Mouse (Mus musculus) embryonic facial prominence, embryonic 13.5 days (tissue): ENCODE data around the gene Krt90. TPM values are rescaled to one million over a fixed set of nuclear protein-coding genes. Genes with fewer than 3 reads are reported as not detected.
A peak's percentile ranks its signal among the peaks of the same experiment; 100 is the strongest.
"Not testable (repeated sequence)": the region's sequence is repeated elsewhere in the genome, so short reads cannot be mapped to it uniquely, and the experiment has no call there.

ENCODE experiments used
- ATAC-seq: fragments of 200-750 bp; cut with Nextera tagmentation; 2 replicates; pipeline ENCODE4 v1.8.0; 2017; ENCODE audit warnings: low read depth; ENCODE audit not compliant: insufficient number of reproducible peaks, insufficient read depth, low FRiP score, low TSS enrichment
- H3K27ac ChIP-seq: fragments of 300-500 bp; sonication (generic); 2 replicates; pipeline ENCODE4 v1.5.1; 2015; ENCODE audit warnings: moderate library complexity, mild to moderate bottlenecking, inconsistent platforms
- H3K27me3 ChIP-seq: fragments of 300-500 bp; sonication (generic); 2 replicates; pipeline ENCODE4 v1.6.1; 2015; ENCODE audit warnings: mild to moderate bottlenecking, inconsistent platforms
- H3K36me3 ChIP-seq: fragments of 300-500 bp; sonication (generic); 2 replicates; pipeline ENCODE4 v1.6.1; 2015; ENCODE audit warnings: mild to moderate bottlenecking, inconsistent platforms
- H3K4me1 ChIP-seq: fragments of 300-500 bp; sonication (generic); 2 replicates; pipeline ENCODE4 v1.6.1; 2015; ENCODE audit warnings: inconsistent platforms
- H3K4me2 ChIP-seq: fragments of 300-500 bp; sonication (generic); 2 replicates; pipeline ENCODE4 v1.6.1; 2015; ENCODE audit warnings: moderate library complexity, mild to moderate bottlenecking, inconsistent platforms
- H3K4me3 ChIP-seq: fragments of 300-500 bp; sonication (generic); 2 replicates; pipeline ENCODE4 v1.5.1; 2015; ENCODE audit warnings: mild to moderate bottlenecking, inconsistent platforms
- H3K9ac ChIP-seq: fragments of 300-500 bp; sonication (generic); 2 replicates; pipeline ENCODE4 v1.6.1; 2015; ENCODE audit warnings: mild to moderate bottlenecking, inconsistent platforms
- H3K9me3 ChIP-seq: fragments of 300-500 bp; sonication (generic); 2 replicates; pipeline ENCODE4 v1.6.1; 2016; ENCODE audit warnings: inconsistent platforms
- WGBS: fragments of 180-500 bp; shearing (Covaris S2); methylation state at CpG from one replicate; pipeline ENCODE4 v1.1.7; 2015; ENCODE audit warnings: mixed read lengths; 5-methylcytosine and 5-hydroxymethylcytosine counted together
- polyA plus RNA-seq: library from polyadenylated mRNA; unstranded; fragments of >200 nt; fragmentation: Nextera tagmentation; extraction: Ambion mirVana; gene quantifications from 2 replicates; pipeline ENCODE4 v1.2.1, GENCODE M21; 2015

Gene Krt90
- polyA plus RNA-seq, 1 experiment from 2014 or later, result 0.15 TPM

DNA sequence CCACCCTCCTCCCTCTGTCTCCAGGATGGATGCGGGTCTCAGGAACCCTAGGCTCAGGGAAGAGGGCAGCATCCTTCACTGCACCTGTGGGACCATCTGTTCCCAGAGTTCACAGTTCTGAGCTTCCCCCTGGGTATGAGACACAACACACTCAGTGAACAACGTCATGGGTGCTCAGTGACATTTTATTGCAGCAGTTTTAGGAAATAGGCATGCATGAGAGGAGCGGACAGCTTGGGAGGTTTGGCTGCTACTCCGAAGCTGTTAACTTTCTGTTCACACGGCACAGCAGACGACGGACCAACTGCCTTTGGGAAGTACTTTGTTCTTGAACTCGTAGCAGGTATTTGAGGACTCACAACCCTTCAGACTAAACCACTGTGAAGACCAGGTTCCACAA lies 10.6 kb downstream of the Krt90 start:
- H3K27me3 ChIP-seq, result peaks cover 24% of the 10 kb centered on the region
- no peak for ATAC-seq
- no peak overlapping the region for H3K4me2 ChIP-seq
- no peak overlapping the region for H3K4me3 ChIP-seq
- no peaks in the 10 kb centered on the region for H3K9me3 ChIP-seq
- WGBS, result 77% methylated on average over 8 of the region's 8 CpGs
- peaks cover 11% of the 10 kb centered on the region for H3K4me1 ChIP-seq
- no peaks in the 10 kb centered on the region for H3K36me3 ChIP-seq
- H3K9ac ChIP-seq, result no peak overlapping the region
- H3K27ac ChIP-seq, result no peak overlapping the region

DNA sequence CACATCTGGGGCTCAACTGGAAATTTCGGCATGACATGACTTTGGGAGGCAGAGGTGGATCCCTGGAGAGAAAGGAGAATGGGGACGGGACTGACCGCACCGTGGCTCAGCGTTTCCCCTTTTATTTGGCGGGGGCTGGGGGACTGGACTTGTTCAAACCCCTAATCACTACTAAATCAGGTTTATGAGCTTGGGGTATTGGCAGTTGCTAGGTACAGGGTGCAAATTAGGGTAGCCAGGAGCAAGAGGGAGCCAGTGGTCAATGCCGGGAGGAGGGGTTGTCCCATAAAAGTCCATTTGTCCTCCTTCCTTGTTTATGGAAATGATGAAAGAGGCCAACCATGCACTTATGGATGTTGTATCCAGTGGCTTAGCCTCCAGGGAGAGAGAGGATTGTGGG lies 12.2 kb downstream of the Krt90 start, which contains the start of gene Krt82:
Krt82 (minus strand) TSS at position 101 of the 400 bp plus-strand sequence.
- peaks cover 11% of the 10 kb centered on the region for H3K4me1 ChIP-seq
- no peak within 1 kb of the TSS for H3K4me3 ChIP-seq
- H3K4me2 ChIP-seq, result no peak within 1 kb of the TSS
- no peak within 1 kb of the TSS for H3K9ac ChIP-seq
- peaks cover 24% of the 10 kb centered on the region for H3K27me3 ChIP-seq
- H3K27ac ChIP-seq, result no peak within 1 kb of the TSS
- H3K9me3 ChIP-seq, result no peaks in the 10 kb centered on the region
- WGBS, result 86% methylated on average over 7 of the region's 7 CpGs
- ATAC-seq, result no peak
- H3K36me3 ChIP-seq, result no peaks in the 10 kb centered on the region

DNA sequence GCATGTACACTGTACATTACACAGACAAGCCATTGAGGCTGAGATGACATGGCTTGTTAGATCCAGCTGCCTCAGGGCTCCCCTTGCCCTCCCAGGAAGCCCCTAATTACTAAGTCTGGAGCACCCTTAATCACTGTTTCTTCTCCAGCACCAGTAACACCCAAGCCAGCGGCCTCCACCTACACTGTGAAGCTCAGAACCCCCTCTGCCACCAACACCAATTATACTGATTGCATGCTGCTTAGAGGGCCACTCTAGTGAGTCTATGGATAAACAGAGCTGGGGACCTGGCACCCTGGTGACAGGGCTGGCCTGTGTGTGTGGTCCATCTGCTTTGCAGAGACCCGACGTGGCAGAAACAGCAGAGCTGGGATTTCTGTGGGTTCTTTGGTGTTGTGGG lies 18.3 kb downstream of the Krt90 start:
- Histone ChIP-seq H3K9ac (no peak overlapping the region), H3K4me1 (peaks cover 19% of the 10 kb centered on the region), H3K9me3 (no peaks in the 10 kb centered on the region), H3K27me3 (no peaks in the 10 kb centered on the region), H3K4me3 (no peak overlapping the region), H3K36me3 (no peaks in the 10 kb centered on the region), H3K27ac (no peak overlapping the region), H3K4me2 (no peak overlapping the region)
- 43% methylated on average over 3 of the region's 3 CpGs for WGBS
- no peak for ATAC-seq

DNA sequence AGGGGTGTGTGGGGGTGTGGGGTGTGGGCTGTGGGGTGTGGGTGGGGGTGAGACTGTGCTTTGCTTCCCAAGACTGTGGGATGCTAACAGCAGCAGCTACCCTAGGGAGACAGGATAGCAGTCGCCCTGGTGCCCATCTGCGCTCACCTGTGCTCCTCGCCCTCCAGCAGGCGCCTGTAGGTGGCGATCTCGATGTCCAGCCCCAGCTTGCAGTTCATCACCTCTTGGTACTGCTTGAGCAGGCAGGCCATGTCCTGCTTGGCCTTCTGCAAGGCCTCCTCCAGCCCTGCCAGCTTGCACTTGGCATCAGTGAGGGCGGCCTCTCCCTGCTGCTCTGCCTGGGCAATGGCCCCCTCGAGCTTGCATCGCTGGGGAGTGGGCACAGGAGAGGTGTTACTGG lies 20.2 kb downstream of the Krt90 start:
- H3K9me3 ChIP-seq, result no peaks in the 10 kb centered on the region
- no peaks in the 10 kb centered on the region for H3K36me3 ChIP-seq
- H3K4me3 ChIP-seq, result no peak overlapping the region
- no peak for ATAC-seq
- WGBS, result 66% methylated on average over 9 of the region's 9 CpGs
- no peaks in the 10 kb centered on the region for H3K27me3 ChIP-seq
- no peak overlapping the region for H3K4me2 ChIP-seq
- peaks cover 19% of the 10 kb centered on the region for H3K4me1 ChIP-seq
- H3K9ac ChIP-seq, result no peak overlapping the region
- H3K27ac ChIP-seq, result no peak overlapping the region; the same call in 1 of the 2 replicates

DNA sequence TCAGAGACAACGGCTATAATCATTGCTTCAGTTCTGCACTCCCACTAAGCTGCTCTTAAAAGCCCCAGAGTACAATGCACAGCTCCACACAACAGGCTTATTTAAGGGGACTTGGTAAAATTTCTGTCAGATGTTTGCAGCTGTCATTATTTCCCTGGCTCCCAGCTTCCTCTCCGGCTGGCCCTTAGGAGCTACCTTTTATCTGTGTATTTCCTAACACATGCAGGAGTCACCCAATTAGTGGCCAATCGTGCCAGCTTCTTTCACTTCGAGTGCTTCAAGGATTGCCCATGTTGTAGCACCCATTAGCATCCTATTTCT lies 24.2 kb downstream of the Krt90 start:
- no peak for ATAC-seq
- 47% methylated on average over 4 of the region's 4 CpGs for WGBS
- H3K27me3 ChIP-seq, result no peaks in the 10 kb centered on the region
- H3K9me3 ChIP-seq, result no peaks in the 10 kb centered on the region
- no peak overlapping the region for H3K27ac ChIP-seq
- no peaks in the 10 kb centered on the region for H3K36me3 ChIP-seq
- no peak overlapping the region for H3K4me2 ChIP-seq
- peaks cover 17% of the 10 kb centered on the region for H3K4me1 ChIP-seq
- H3K4me3 ChIP-seq, result no peak overlapping the region
- H3K9ac ChIP-seq, result no peak overlapping the region

DNA sequence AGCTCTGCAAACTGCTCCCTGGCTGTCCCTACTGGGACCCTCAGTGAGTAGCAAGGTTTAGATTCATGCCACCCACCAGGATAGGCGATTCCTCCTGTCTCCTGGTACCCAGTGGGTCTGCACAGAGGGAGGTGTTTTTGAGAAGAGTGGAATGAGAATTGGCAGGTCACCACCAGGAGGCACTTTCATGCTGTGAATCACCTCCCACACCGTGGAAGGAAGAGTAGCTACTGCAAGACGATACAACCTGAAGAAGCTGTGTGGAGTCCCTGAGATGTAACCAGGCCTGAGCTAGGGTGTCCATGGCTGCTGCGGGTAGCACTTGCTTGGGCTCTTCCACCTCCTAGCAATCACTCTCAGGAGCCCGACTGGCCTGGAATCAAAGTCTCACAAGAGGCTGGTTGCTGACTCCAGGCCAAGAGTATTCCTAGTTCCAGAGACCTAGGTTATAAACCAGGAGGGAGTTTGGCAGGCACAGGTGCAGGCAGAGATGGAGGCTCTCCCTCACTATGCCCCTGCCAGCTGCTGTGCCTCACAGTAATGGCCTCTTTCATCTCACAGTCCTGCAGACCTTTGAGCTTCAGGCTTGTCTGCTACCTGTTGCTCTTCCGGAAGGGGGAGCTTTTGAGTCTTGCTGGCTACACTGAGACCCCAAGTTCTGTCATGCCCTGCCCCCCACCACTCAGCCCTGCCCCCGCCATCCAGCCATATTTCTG lies 24.7 kb downstream of the Krt90 start:
- Histone ChIP-seq H3K9ac (no peak overlapping the region), H3K36me3 (no peaks in the 10 kb centered on the region), H3K27me3 (no peaks in the 10 kb centered on the region), H3K4me3 (no peak overlapping the region), H3K4me1 (peaks cover 17% of the 10 kb centered on the region), H3K27ac (no peak overlapping the region), H3K4me2 (no peak overlapping the region), H3K9me3 (no peaks in the 10 kb centered on the region)
- no peak for ATAC-seq
- 37% methylated on average over 7 of the region's 7 CpGs for WGBS

DNA sequence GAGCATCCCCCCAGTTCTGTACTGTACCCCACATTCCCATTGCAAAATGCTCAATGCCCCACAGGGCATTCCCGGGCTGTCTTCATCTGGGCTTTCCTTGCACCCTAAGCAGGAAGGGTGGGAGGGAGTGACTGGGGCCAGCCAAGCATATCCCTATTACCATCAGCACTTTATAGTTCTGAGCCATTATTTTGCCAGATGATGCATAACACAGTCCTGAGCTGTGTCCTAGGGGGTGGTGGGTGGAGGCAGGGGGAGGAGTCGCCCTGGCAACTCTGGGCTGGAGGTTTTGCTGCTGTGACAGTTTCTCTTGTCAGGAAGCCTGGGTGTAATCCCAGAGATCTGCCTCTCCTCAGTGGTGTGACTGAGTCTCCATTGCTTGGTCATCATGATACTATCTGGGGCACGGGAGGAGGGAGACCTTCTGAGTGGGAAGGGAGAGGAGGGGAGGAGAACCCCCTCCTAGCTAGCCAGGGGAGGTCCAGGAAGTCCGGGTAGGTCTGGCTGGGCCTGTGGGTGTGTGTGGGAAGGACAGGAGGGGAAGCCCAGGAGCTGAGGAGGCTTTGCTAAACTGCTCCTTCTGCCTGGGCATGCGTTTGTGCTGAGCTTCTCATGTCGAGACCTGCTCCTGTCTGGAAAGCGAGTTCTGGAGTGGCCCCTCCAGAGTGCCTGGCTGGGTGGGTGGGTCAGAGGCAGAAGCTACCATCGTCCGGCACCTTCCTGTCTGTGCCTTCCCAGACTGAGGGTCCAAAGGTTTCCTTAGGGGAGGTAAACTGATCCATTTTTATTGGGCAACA lies 26.5 kb downstream of the Krt90 start:
- 47% methylated on average over 9 of the region's 9 CpGs for WGBS
- H3K27ac ChIP-seq, result peak overlapping the region; percentile 62; the same call in 1 of the 2 replicates
- no peak overlapping the region for H3K9ac ChIP-seq
- no peaks in the 10 kb centered on the region for H3K9me3 ChIP-seq
- H3K36me3 ChIP-seq, result no peaks in the 10 kb centered on the region
- no peak overlapping the region for H3K4me3 ChIP-seq
- H3K4me1 ChIP-seq, result peaks cover 8% of the 10 kb centered on the region
- no peak overlapping the region for H3K4me2 ChIP-seq
- ATAC-seq, result peak; percentile 35; the same call in 1 of the 2 replicates
- H3K27me3 ChIP-seq, result no peaks in the 10 kb centered on the region

DNA sequence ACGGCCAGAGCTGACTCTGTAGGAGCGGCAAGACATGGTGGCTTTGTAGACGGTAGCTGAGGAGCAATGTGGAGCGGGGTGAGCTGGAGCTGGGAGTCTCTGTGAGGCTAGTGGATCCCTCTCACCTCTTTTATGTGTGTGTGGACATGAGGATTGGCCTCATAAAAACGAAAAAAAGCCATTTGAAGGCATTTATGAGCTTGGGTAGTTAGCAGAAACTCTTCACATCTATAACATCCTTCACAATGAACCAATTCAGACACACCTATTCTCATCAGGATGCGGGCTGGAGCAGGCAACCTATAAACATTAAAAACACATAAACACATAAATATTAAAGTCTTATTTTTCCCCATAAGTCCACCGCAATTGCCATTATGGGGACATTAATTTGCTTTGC lies 30.0 kb downstream of the Krt90 start, which contains the start of gene Krt84:
Krt84 (minus strand) TSS at position 101 of the 400 bp plus-strand sequence.
- Histone ChIP-seq H3K4me1 (peaks cover 7% of the 10 kb centered on the region), H3K36me3 (no peaks in the 10 kb centered on the region), H3K4me2 (no peak within 1 kb of the TSS), H3K9ac (no peak within 1 kb of the TSS), H3K27ac (no peak within 1 kb of the TSS), H3K9me3 (no peaks in the 10 kb centered on the region), H3K27me3 (no peaks in the 10 kb centered on the region), H3K4me3 (no peak within 1 kb of the TSS)
- ATAC-seq, result no peak
- 83% methylated on average over 7 of the region's 7 CpGs for WGBS

DNA sequence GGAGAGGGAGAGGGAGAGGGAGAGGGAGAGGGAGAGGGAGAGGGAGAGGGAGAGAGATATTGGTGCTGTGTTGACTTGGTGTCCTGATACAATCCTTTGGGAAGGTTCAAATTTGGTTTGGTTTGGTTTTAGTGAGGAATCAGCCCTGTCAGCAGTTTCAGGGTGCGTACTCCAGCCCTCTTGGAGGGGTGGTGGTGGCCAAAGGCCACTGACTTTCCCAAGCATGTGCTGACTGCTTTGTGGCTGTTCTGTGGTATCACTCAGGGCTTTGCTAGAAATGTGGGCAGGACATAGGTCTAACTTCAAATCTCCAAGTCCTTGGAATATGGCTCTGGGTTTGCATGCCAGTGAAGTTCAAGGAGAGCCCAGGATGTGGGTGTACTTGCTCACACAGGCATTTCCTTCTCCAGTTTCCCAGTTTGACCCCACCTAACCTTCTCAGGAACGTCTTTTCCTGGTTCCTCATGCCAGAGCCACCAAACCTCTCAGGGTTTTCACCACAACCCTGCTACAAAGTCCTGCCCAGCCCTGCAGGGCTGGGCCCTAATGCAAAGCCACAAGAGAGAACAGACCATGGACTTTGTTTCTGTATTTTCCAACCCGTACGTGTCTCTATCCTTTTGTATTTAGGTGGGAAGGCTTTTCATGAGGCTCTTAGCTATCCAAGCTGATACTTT lies 40.1 kb downstream of the Krt90 start:
- Histone ChIP-seq H3K9ac (no peak overlapping the region), H3K4me1 (no peaks in the 10 kb centered on the region), H3K27ac (no peak overlapping the region), H3K4me2 (no peak overlapping the region), H3K9me3 (no peaks in the 10 kb centered on the region), H3K4me3 (no peak overlapping the region), H3K36me3 (no peaks in the 10 kb centered on the region), H3K27me3 (peaks cover 8% of the 10 kb centered on the region; the same call in 1 of the 2 replicates)
- ATAC-seq, result no peak
- 66% methylated on average over 4 of the region's 4 CpGs for WGBS

DNA sequence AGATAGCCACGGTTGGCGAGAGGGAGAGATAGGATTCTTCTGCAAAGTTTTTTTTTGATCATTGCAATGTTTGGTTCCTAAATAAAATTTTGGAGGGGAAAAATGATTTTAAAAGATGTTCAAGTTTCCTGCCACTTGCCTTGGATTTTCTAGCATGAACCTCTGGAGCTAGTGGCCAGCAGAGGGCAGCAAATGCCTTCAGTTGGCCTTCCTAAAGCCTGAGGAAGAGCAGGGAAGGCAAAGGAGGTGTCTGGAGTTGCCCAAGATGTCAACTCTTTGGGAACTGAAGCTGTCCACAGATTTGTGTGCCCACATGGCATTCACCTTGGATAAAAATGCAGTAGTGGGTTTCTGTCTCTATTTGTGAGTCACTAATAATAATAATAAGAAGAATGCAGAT lies 43.0 kb downstream of the Krt90 start:
- no peaks in the 10 kb centered on the region for H3K36me3 ChIP-seq
- no peak overlapping the region for H3K27ac ChIP-seq
- no peak for ATAC-seq
- 16% methylated on average over 2 of the region's 2 CpGs for WGBS
- H3K4me1 ChIP-seq, result no peaks in the 10 kb centered on the region
- H3K9me3 ChIP-seq, result no peaks in the 10 kb centered on the region
- H3K4me2 ChIP-seq, result no peak overlapping the region
- H3K4me3 ChIP-seq, result no peak overlapping the region
- H3K9ac ChIP-seq, result no peak overlapping the region
- H3K27me3 ChIP-seq, result peaks cover 8% of the 10 kb centered on the region; the same call in 1 of the 2 replicates

DNA sequence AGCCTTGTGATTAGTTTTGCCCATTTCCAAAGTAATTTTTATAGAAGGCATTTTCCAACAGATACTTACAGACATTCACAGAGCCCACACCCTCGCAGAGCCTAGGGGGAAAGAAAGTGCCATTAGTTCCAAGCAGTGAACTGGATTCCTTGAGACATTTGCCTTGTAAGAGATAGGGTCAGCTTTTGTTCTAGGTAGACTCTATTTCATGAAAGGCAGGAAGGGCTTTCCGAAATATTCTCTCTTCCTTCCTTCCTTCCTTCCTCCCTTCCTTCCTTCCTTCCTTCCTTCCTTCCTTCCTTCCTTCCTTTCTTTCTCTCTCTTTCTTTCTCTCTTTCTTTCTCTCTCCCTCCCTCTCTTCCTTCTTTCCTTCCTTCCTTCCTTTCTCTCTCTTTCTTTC lies 45.6 kb downstream of the Krt90 start, which contains the start of gene Gm49425:
Gm49425 (minus strand) TSS at position 101 of the 400 bp plus-strand sequence.
- H3K9me3 ChIP-seq, result not testable (repeated sequence)
- 72% methylated on average over 2 of the region's 2 CpGs for WGBS

More for the DNA sequence above, 45.6 kb downstream of the Krt90 start, which contains the start of gene Gm49425:
- H3K27ac ChIP-seq, H3K4me2 ChIP-seq, H3K4me3 ChIP-seq, ATAC-seq, H3K27me3 ChIP-seq, H3K4me1 ChIP-seq, H3K36me3 ChIP-seq, H3K9ac ChIP-seq: not testable (repeated sequence)
